ENCODE assay signal across 8 mouse cellular contexts in the genomic region with DNA sequence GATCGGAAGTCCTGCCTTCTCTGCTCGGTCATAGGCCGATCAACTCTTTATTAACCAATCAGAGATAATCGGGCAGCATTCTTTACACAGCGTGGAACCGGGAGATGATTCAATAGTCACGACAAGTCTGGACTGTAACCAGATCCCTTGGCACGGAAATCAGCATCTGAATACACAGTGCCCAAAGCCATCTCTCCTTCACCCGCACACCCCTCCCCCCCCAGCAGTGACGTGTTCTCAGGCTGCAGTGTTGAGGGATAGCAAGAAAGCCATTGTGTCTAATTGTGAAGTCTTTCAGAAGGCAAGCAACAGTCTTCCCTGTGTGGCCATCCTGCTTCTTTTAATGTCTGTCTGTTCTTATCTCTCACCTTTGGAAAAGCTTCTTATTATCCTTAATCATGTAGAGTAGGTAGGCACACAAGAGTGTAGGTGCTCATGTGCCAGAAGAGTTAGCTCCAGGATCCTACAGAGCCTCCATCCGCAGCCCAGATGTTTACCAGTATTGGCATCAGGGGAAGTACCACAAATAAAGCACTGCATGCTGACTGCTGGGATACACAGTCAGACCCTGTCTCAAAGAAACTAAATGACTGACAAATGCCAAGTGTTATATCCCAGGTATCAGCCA. TPM values are rescaled to one million over a fixed set of nuclear protein-coding genes. Genes with fewer than 3 reads are reported as not detected.
DNase-seq lines count a peak whose midpoint lies in the region; ATAC-seq lines count a peak whose summit lies in the region.

No protein-coding gene starts in this region.

- no peak overlapping the region for H3K27ac ChIP-seq in intestine, embryonic 16.5 days (ENCODE audit: low read length)

- H3K4me3 ChIP-seq in intestine, embryonic 16.5 days (ENCODE audit: low read length) = peak overlapping the region; percentile 47
- peak overlapping the region; percentile 62 for H3K4me3 ChIP-seq in megakaryocyte, embryonic 14.5 days (replicated peaks)

- peak overlapping the region; percentile 58 for H3K9ac ChIP-seq in intestine, embryonic 16.5 days (ENCODE audit: low read depth, low read length)

- H3K27me3 ChIP-seq in intestine, embryonic 16.5 days (replicated peaks; ENCODE audit: control insufficient read depth, insufficient read depth, low read length) = no peaks in the 10 kb centered on the region
- H3K27me3 ChIP-seq in megakaryocyte, embryonic 14.5 days (replicated peaks) = peaks cover 37% of the 10 kb centered on the region

- H3K36me3 ChIP-seq in intestine, embryonic 16.5 days (ENCODE audit: control insufficient read depth, insufficient read depth, low read length) = no peaks in the 10 kb centered on the region
- no peaks in the 10 kb centered on the region for H3K36me3 ChIP-seq in megakaryocyte, embryonic 14.5 days (replicated peaks; ENCODE audit: low read length)

- peaks cover 8% of the 10 kb centered on the region for H3K4me1 ChIP-seq in intestine, embryonic 16.5 days (ENCODE audit: control insufficient read depth, insufficient read depth, low read length)
- H3K4me1 ChIP-seq in megakaryocyte, embryonic 14.5 days = peaks cover 24% of the 10 kb centered on the region

- intact Hi-C loops in left cerebral cortex, postnatal 14 days (cut with DNase I) = no loop called here

- peak; percentile 90 for ATAC-seq in granulocyte monocyte progenitor cell, adult 5-6 weeks (replicated peaks; ENCODE audit: poor library complexity, severe bottlenecking)
- peak; percentile 97 for ATAC-seq in intestine, embryonic 16.5 days

- H3K9me3 ChIP-seq in intestine, embryonic 16.5 days (ENCODE audit: control insufficient read depth, low read length) = no peaks in the 10 kb centered on the region
- peaks cover 7% of the 10 kb centered on the region; the same call in 1 of the 2 replicates for H3K9me3 ChIP-seq in megakaryocyte, embryonic 14.5 days

- WGBS in intestine, embryonic 16.5 days = 3% methylated on average over 11 of the region's 11 CpGs

- peak; percentile 80 for DNase-seq in urinary bladder, postnatal 14 days (ENCODE audit: low spot score)
- no peak for DNase-seq in urinary bladder, postnatal 10 days (ENCODE audit: low spot score)
- DNase-seq in embryo, embryonic 9.5 days (ENCODE audit: extremely low spot score) = peak; percentile 89
- peak; percentile 71 to 87 for DNase-seq in left cerebral cortex, postnatal 14 days (ENCODE audit: low spot score in 2 of 2)
- DNase-seq in right cerebral cortex, postnatal 25 days = peak; percentile 62

- H3K4me2 ChIP-seq in intestine, embryonic 16.5 days (ENCODE audit: low read depth, low read length) = peak overlapping the region; percentile 66

RNA-seq across cellular contexts. Expression of a gene that starts 13.0 kb away (rescaled TPM):
- 657 and 889 TPM in 2 replicates for total RNA-seq in granulocyte monocyte progenitor cell, adult 5-6 weeks (2014; fragmentation: Nextera tagmentation)
- 712 and 870 TPM in 2 replicates for total RNA-seq in granulocyte monocyte progenitor cell, adult 5-6 weeks (2017)
- polyA plus RNA-seq in intestine, embryonic 16.5 days (2015; fragmentation: Nextera tagmentation; extraction: Ambion mirVana) = 1,982 and 2,201 TPM in 2 replicates
- total RNA-seq in left cerebral cortex, postnatal 14 days (2021) = 100 to 1,000 TPM; 690 to 714 TPM
- 3,756 and 4,116 TPM in 2 replicates for polyA plus RNA-seq in megakaryocyte, embryonic 14.5 days (2012; ENCODE audit: insufficient read depth, low replicate concordance)

RNA-seq across cellular contexts. Expression of a gene that starts 20.2 kb away (rescaled TPM):
- total RNA-seq in granulocyte monocyte progenitor cell, adult 5-6 weeks (2014; fragmentation: Nextera tagmentation) = 7.0 TPM in 1 of 2 replicates, not detected in the other
- 2.3 TPM in 1 of 2 replicates, not detected in the other for total RNA-seq in granulocyte monocyte progenitor cell, adult 5-6 weeks (2017)
- polyA plus RNA-seq in intestine, embryonic 16.5 days (2015; fragmentation: Nextera tagmentation; extraction: Ambion mirVana) = 6.8 and 9.7 TPM in 2 replicates
- total RNA-seq in left cerebral cortex, postnatal 14 days (2021) = 1 to 10 TPM; 1.9 to 2.6 TPM
- 1.2 and 44.8 TPM in 2 replicates for polyA plus RNA-seq in megakaryocyte, embryonic 14.5 days (2012; ENCODE audit: insufficient read depth, low replicate concordance)

RNA-seq across cellular contexts. Expression of a gene that starts 35.8 kb away (rescaled TPM):
- 18.0 and 33.8 TPM in 2 replicates for total RNA-seq in granulocyte monocyte progenitor cell, adult 5-6 weeks (2014; fragmentation: Nextera tagmentation)
- total RNA-seq in granulocyte monocyte progenitor cell, adult 5-6 weeks (2017) = 17.5 and 31.1 TPM in 2 replicates
- 78.3 and 83.7 TPM in 2 replicates for polyA plus RNA-seq in intestine, embryonic 16.5 days (2015; fragmentation: Nextera tagmentation; extraction: Ambion mirVana)
- total RNA-seq in left cerebral cortex, postnatal 14 days (2021) = 1 to 10 TPM; 4.1 to 4.5 TPM
- polyA plus RNA-seq in megakaryocyte, embryonic 14.5 days (2012; ENCODE audit: insufficient read depth, low replicate concordance) = 2.3 TPM in 1 of 2 replicates, not detected in the other

RNA-seq across cellular contexts. Expression of a gene that starts 48.4 kb away (rescaled TPM):
- 80.0 and 102 TPM in 2 replicates for total RNA-seq in granulocyte monocyte progenitor cell, adult 5-6 weeks (2014; fragmentation: Nextera tagmentation)
- total RNA-seq in granulocyte monocyte progenitor cell, adult 5-6 weeks (2017) = 58.0 and 79.4 TPM in 2 replicates
- polyA plus RNA-seq in intestine, embryonic 16.5 days (2015; fragmentation: Nextera tagmentation; extraction: Ambion mirVana) = 149 and 171 TPM in 2 replicates
- 10 to 100 TPM; 77.4 to 83.2 TPM for total RNA-seq in left cerebral cortex, postnatal 14 days (2021)
- polyA plus RNA-seq in megakaryocyte, embryonic 14.5 days (2012; ENCODE audit: insufficient read depth, low replicate concordance) = 241 and 345 TPM in 2 replicates

RNA-seq across cellular contexts. Expression of a gene that starts 50.7 kb away (rescaled TPM):
- total RNA-seq in granulocyte monocyte progenitor cell, adult 5-6 weeks (2014; fragmentation: Nextera tagmentation) = not detected in 2 replicates
- total RNA-seq in granulocyte monocyte progenitor cell, adult 5-6 weeks (2017) = not detected in 2 replicates
- polyA plus RNA-seq in intestine, embryonic 16.5 days (2015; fragmentation: Nextera tagmentation; extraction: Ambion mirVana) = not detected in 2 replicates
- total RNA-seq in left cerebral cortex, postnatal 14 days (2021) = not detected
- polyA plus RNA-seq in megakaryocyte, embryonic 14.5 days (2012; ENCODE audit: insufficient read depth, low replicate concordance) = 0.10 TPM in 1 of 2 replicates, not detected in the other
